Mouse (Mus musculus) frontal cortex, postnatal 36 days (tissue): ENCODE data around the gene Aagab.

ENCODE experiments used
- DNase-seq, 2 experiments: peaks; one replicate each; pipeline ENCODE4 v3.0.0; 2022; ENCODE audit warnings: low spot score in 2 of 2

Gene Aagab

GRCm38 (mm10) chr9:63672797-63673493 is 70.5 kb downstream of the Aagab start:
- DNase-seq, result no peak

- no peak for DNase-seq
Observed at GRCm38 (mm10) chr9:63673494-63673805, 71.0 kb downstream of the Aagab start.

- DNase-seq, result no peak
Observed at GRCm38 (mm10) chr9:63674613-63675012, 72.2 kb downstream of the Aagab start.

GRCm38 (mm10) chr9:63677621-63678020 is 75.2 kb downstream of the Aagab start:
- DNase-seq, result peak; percentile 48 to 67

DNA sequence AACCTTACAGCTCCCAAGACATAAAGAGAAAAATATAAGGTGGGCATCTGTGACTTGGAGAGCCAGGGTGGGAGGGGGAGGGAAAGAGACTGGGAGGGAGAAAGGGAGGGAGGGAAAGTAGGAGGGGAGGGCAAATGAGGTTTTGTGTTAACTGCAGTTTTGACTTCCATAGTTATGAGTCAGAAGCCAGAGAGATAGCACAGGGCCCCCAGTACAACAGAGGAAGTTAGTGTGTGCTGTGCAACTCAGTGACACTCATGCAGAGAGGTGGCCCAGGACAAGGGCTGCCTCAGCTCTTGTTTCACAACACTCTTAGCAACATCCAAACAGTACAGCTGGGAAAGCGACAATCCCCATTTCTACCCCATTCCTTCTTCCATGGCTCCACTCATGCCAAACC is 75.6 kb downstream of the Aagab start:
- DNase-seq, result no peak

DNA sequence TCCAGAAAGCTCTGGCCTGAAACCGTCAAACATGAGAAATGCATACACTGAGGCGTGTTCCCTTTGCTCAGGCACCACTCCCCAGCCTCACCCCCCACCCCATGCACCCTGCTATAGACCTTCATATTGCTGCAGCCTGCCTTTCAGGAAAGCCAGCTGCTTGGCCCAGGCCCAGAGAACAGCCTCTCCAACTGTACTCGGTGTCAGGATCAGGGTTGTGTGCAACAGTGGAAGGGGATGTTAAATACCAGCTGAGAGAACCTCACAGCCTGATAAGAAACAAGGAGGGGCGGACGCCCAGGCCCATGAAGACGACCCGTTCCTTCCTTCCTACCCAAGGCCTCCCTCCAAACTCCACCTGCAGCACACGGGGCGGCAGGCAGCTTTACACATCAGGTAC is 79.8 kb downstream of the Aagab start:
- no peak for DNase-seq

- no peak for DNase-seq
Observed at GRCm38 (mm10) chr9:63682943-63683342, 80.5 kb downstream of the Aagab start.

DNA sequence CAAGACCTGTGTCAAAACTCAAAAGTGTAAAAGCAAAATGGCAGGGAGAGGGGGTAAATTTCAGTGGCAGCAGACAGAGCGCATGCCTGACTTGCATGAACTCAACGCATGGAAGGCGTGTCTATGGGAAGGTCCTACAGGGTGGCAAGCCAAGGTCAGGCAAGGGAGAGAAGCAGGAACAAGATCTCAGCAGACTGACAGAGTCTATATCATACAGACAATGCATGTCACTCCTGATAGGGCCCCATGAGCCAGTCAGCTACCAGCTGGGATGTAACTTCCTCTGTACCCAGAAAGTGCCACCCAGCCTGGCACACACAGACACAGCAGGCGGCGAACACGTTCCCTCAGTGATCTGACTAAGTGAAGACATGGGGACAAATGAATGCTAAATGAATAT is 81.8 kb downstream of the Aagab start:
- no peak for DNase-seq

- no peak for DNase-seq
Observed at GRCm38 (mm10) chr9:63685352-63685751, 82.9 kb downstream of the Aagab start.

DNA sequence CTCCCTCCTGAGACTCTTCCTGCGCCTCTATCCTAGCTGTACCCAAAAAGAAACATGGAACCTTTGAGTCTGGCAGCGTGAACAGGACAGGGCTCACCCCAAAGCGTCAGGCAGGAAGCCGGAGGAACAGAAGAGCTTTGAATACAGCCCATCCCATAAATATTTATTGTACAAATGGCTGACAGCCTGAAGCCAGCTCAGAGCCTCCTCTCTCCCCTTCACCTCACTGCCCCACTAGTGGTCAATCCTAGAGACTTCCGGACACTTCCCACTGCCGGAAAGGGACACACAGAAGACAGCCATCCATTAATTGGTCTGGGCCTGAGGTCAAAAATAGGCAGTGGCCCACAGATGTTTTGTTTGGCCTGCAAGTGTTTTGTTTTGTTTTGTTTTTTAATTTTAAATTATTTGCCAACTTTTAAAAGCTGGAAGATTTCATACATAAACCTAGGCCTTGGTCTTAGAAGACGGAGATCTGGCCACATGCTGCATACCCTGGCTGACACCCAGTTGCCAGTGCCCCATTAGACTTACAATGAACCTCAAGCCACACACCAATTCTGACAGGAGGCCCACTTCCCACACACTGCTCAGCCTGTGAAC is 85.1 kb downstream of the Aagab start:
- DNase-seq, result no peak

DNA sequence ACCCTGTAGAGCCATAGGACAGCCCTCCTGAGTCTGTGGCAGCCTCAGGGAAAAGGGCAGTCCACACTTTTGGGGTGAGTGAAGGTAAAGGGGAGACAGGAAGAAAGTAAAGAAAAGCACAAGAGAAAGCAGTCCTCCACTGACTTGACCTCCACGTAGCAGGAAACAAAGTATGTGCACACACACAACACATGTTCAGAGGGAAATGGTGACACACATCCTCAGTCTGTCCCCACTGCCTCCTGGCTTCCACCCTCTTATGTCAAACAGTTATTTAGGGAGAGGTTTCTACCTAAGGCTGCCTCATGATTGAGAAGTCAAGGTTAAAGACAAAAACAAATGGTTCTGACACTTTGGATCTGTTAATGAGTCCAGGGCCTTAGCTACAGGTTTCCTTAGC is 88.1 kb downstream of the Aagab start:
- no peak for DNase-seq

GRCm38 (mm10) chr9:63691960-63692359 is 89.5 kb downstream of the Aagab start:
- DNase-seq, result no peak
